Mouse (Mus musculus) C2C12 (cell line): Measurements from ENCODE around the gene Samd4.

ENCODE experiments used
- CEBPB ChIP-seq: IDR thresholded peaks from one replicate; pipeline ENCODE4 v1.6.1; 2011; ENCODE audit warnings: low read depth, mild to moderate bottlenecking, control low read depth, moderate library complexity
- CTCF ChIP-seq: IDR thresholded peaks from one replicate; pipeline ENCODE4 v1.5.1; 2011; ENCODE audit not compliant: control insufficient read depth, insufficient read depth, insufficient read length
- FOSL1 ChIP-seq: IDR thresholded peaks from one replicate; pipeline ENCODE4 v1.8.0; 2011; ENCODE audit warnings: mild to moderate bottlenecking, low read length; ENCODE audit not compliant: poor library complexity, insufficient read depth, severe bottlenecking
- MYOD1 ChIP-seq: IDR thresholded peaks from one replicate; pipeline ENCODE4 v1.6.1; 2011; ENCODE audit warnings: low read depth; ENCODE audit not compliant: control insufficient read depth, insufficient read length
- MYOG ChIP-seq: IDR thresholded peaks from one replicate; pipeline ENCODE4 v1.6.1; 2011; ENCODE audit not compliant: control insufficient read depth, insufficient read length; ENCODE audit errors: extremely low read depth
- USF1 ChIP-seq: IDR thresholded peaks from one replicate; pipeline ENCODE4 v1.6.1; 2011; ENCODE audit warnings: low read depth, mild to moderate bottlenecking, control low read depth, moderate library complexity

GRCm38 (mm10) chr14:47091908-47092307 lies 209.3 kb downstream of the Samd4 start:
- no peak for TF ChIP-seq CTCF
- no peak for TF ChIP-seq CEBPB
- TF ChIP-seq MYOD1, result no peak
- no peak for TF ChIP-seq FOSL1
- no peak for TF ChIP-seq MYOG
- no peak for TF ChIP-seq USF1
